Comparison of ENCODE assay signal across 8 mouse cellular contexts in genomic region chr14:27507894-27508643, GRCm38 (mm10). TPM values are rescaled to one million over a fixed set of nuclear protein-coding genes. Genes with fewer than 3 reads are reported as not detected.
DNase-seq lines count a peak whose midpoint lies in the region; ATAC-seq lines count a peak whose summit lies in the region.

TSS of gene Ccdc66 (minus strand) at chr14:27508460.

- no peaks in the 10 kb centered on the region for H3K9me3 ChIP-seq in hindbrain, embryonic 16.5 days (ENCODE audit: control insufficient read depth, low read length)

- H3K27me3 ChIP-seq in hindbrain, embryonic 16.5 days (replicated peaks; ENCODE audit: control insufficient read depth, insufficient read depth, low read length) = no peaks in the 10 kb centered on the region

- peak; percentile 99 for ATAC-seq in hindbrain, embryonic 16.5 days

- H3K4me3 ChIP-seq in hindbrain, embryonic 16.5 days (ENCODE audit: low read length) = peak within 1 kb of the TSS; percentile 83
- H3K4me3 ChIP-seq in macrophage (ENCODE audit: inconsistent target) = peak within 1 kb of the TSS; percentile 65

- DNase-seq in T-cell, adult 2 months (ENCODE audit: low spot score) = peak; percentile 95
- peak; percentile 100 for DNase-seq in cerebellum, postnatal 36 days
- DNase-seq in gastrocnemius, adult 18-20 months (ENCODE audit: low spot score) = peak; percentile 99
- DNase-seq in left cerebral cortex, adult 18-20 months (ENCODE audit: low spot score in 2 of 2) = peak; percentile 100
- peak; percentile 99 for DNase-seq in right cerebral cortex, adult 18-20 months
- DNase-seq in urinary bladder, postnatal 10 days (ENCODE audit: low spot score) = peak; percentile 95

- H3K36me3 ChIP-seq in hindbrain, embryonic 16.5 days (ENCODE audit: control insufficient read depth, insufficient read depth, low read length) = no peaks in the 10 kb centered on the region
- H3K36me3 ChIP-seq in macrophage (ENCODE audit: inconsistent target) = no peaks in the 10 kb centered on the region

- peak within 1 kb of the TSS; percentile 82 for H3K9ac ChIP-seq in hindbrain, embryonic 16.5 days (ENCODE audit: low read depth, low read length)

- under 1% methylated on average over 51 of the region's 51 CpGs for WGBS in hindbrain, embryonic 16.5 days
- 1% methylated on average over 46 of the region's 51 CpGs for WGBS in macrophage (ENCODE audit: missing documents)

- H3K4me1 ChIP-seq in hindbrain, embryonic 16.5 days (ENCODE audit: control insufficient read depth, insufficient read depth, low read depth, low read length) = peaks cover 8% of the 10 kb centered on the region

- peak within 1 kb of the TSS; percentile 61 for H3K4me2 ChIP-seq in hindbrain, embryonic 16.5 days (ENCODE audit: low read length)

- H3K79me2 ChIP-seq in macrophage (ENCODE audit: inconsistent target) = no peaks in the 10 kb centered on the region

- peak within 1 kb of the TSS; percentile 74 for H3K27ac ChIP-seq in hindbrain, embryonic 16.5 days (ENCODE audit: low read depth, low read length)
- no peak within 1 kb of the TSS for H3K27ac ChIP-seq in macrophage

RNA-seq across cellular contexts. Expression of gene Ccdc66, which starts in this region (rescaled TPM):
- 10 to 100 TPM in 1 of 2 experiments, 1 to 10 TPM in 1; 8.8 to 10.9 TPM for total RNA-seq in gastrocnemius, adult 18-20 months (2021)
- polyA plus RNA-seq in hindbrain, embryonic 16.5 days (2015; fragmentation: Nextera tagmentation; extraction: Ambion mirVana) = 10.3 and 12.7 TPM in 2 replicates
- 10 to 100 TPM; 15.8 to 16.1 TPM for total RNA-seq in left cerebral cortex, adult 18-20 months (2021)
- 10 to 100 TPM in 19 of 26 experiments, 1 to 10 TPM in 7; 3.0 to 31.0 (median 20.7) TPM for total RNA-seq in macrophage (2018; cell fraction: chromatin; rRNA removed)
- total RNA-seq in macrophage (2018; cell fraction: cytosol; rRNA removed) = 1 to 10 TPM; 2.5 to 8.1 (median 5.8) TPM
- total RNA-seq in macrophage (2018; cell fraction: nucleus; rRNA removed) = 10 to 100 TPM in 16 of 26 experiments, 1 to 10 TPM in 10; 2.3 to 23.9 (median 11.4) TPM
- polyA plus RNA-seq in macrophage (2018) = 4.7 to 13.2 TPM (median 5.3 TPM) in 3 replicates
